Mouse (Mus musculus) bone marrow, adult 2 months (tissue): ENCODE results near the gene Ice2.

Experiments used
- CTCF ChIP-seq: fragments of 200-500 bp; IDR thresholded peaks from 2 replicates; pipeline ENCODE4 v1.5.1; 2011; ENCODE audit warnings: low read length, control low read depth; ENCODE audit not compliant: control insufficient read depth, insufficient read depth
- POLR2A ChIP-seq: fragments of 200-500 bp; IDR thresholded peaks from 2 replicates; pipeline ENCODE4 v1.6.1; 2011; ENCODE audit warnings: low read depth, mild to moderate bottlenecking, control low read depth, low read length, borderline replicate concordance; ENCODE audit not compliant: control insufficient read depth

GRCm38 (mm10) chr9:69358797-69359196, 38.9 kb upstream of the Ice2 start:
- no peak for TF ChIP-seq POLR2A
- no peak for TF ChIP-seq CTCF
